Mouse (Mus musculus): ENCODE results near the gene Cluap1. TPM values are rescaled to one million over a fixed set of nuclear protein-coding genes. Genes with fewer than 3 reads are reported as not detected.
"Not testable (repeated sequence)": the region's sequence is repeated elsewhere in the genome, so short reads cannot be mapped to it uniquely, and the experiment has no call there.

Cluap1 gene
- total and polyA plus RNA-seq, 2 experiments from 2014 or later: 5.6 to 16.2 TPM

DNA sequence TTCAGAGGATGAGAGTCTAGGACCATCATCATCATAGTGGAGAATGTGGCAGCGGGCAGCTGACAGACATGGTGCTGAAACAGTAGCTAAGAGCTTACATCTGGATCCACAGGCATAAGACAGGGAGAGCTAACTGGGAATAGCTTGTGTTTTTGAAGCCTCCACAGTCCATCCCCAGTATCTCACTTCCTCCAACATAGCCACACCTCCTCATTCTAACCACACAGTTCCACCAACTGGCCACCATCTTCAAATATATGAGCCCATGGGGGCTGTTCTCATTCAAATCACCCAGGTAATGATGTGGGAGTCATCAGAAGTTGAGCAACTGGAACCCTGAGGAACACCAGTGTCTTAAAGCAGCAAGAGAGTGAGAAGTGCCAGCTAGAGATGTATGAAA, 42.5 kb downstream of the Cluap1 start:
- no peak overlapping the region for H3K4me2 ChIP-seq (ENCODE audit: low read depth, low read length)
- H3K9me3 ChIP-seq (replicated peaks; ENCODE audit: control insufficient read depth, low read length): no peaks in the 10 kb centered on the region
- ATAC-seq (ENCODE audit: insufficient read depth, low read depth): no peak
- DNase-seq (ENCODE audit: low spot score): no peak
- no peaks in the 10 kb centered on the region for H3K27me3 ChIP-seq (ENCODE audit: control insufficient read depth, insufficient read depth, low read length)
- H3K36me3 ChIP-seq (replicated peaks; ENCODE audit: control insufficient read depth, insufficient read depth, low read length): no peaks in the 10 kb centered on the region
- no peak overlapping the region for H3K4me3 ChIP-seq (ENCODE audit: low read depth, low read length)
- H3K27ac ChIP-seq (ENCODE audit: low read depth): no peak overlapping the region
- no peak for TF ChIP-seq EP300 (IDR thresholded peaks at IDR 0.05; ENCODE audit: low read depth)
- no peak for TF ChIP-seq CTCF (IDR thresholded peaks at IDR 0.05; ENCODE audit: low read depth)
- WGBS: 73% methylated on average over 1 of the region's 1 CpGs
- H3K4me1 ChIP-seq (ENCODE audit: control insufficient read depth, insufficient read depth): no peaks in the 10 kb centered on the region
- no peak overlapping the region for H3K9ac ChIP-seq (replicated peaks; ENCODE audit: low read depth, low read length)

DNA sequence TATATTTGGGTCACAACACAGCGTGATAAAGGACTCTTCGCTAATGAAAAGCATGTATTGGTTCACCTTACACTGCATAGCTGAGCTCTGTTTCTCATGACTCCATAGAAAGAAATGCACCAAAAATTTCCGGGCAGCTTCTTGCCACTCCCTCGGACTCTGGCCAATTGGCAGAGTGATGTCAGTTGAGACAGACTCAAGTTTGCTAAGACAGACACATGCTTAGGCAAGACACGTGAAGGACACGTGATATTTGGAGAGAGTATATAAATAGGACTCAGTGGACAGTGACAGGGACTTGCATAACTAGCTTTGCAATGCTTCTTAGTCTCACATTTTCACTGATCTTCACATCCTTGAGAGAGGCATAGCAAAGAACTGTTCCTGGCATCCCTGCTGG, 47.8 kb downstream of the Cluap1 start:
- H3K4me3 ChIP-seq (ENCODE audit: low read depth, low read length): no peak overlapping the region
- H3K36me3 ChIP-seq (replicated peaks; ENCODE audit: control insufficient read depth, insufficient read depth, low read length): no peaks in the 10 kb centered on the region
- DNase-seq (ENCODE audit: low spot score): no peak
- H3K9ac ChIP-seq (replicated peaks; ENCODE audit: low read depth, low read length): no peak overlapping the region
- ATAC-seq (ENCODE audit: insufficient read depth, low read depth): no peak
- 56% methylated on average over 6 of the region's 6 CpGs for WGBS
- TF ChIP-seq CTCF (IDR thresholded peaks at IDR 0.05; ENCODE audit: low read depth): no peak
- no peak for TF ChIP-seq EP300 (IDR thresholded peaks at IDR 0.05; ENCODE audit: low read depth)
- H3K9me3 ChIP-seq (replicated peaks; ENCODE audit: control insufficient read depth, low read length): no peaks in the 10 kb centered on the region
- no peak overlapping the region for H3K4me2 ChIP-seq (ENCODE audit: low read depth, low read length)
- no peaks in the 10 kb centered on the region for H3K27me3 ChIP-seq (ENCODE audit: control insufficient read depth, insufficient read depth, low read length)
- H3K27ac ChIP-seq (ENCODE audit: low read depth): no peak overlapping the region
- H3K4me1 ChIP-seq (ENCODE audit: control insufficient read depth, insufficient read depth): peaks cover 8% of the 10 kb centered on the region; the same call in 1 of the 2 replicates

DNA sequence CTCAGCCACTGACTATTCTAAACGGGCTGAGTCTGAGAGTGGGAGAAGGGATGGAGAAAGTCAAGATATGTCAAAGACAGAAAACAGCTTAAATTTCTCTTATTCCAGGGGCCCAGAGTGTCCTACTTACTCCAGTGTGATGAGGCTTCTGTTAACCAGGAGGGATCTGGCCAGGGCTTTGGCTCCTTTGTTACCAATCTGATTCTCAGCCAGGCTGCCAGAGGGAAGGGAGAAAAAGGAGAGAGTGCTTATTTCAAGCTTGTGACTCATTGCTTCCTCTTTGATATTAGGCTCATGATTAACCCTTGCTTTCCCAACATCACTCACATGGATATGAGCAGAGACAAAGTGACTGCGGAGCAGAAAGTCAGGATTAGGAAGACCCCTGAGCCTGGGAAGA, 50.7 kb downstream of the Cluap1 start:
- no peak overlapping the region for H3K4me2 ChIP-seq (ENCODE audit: low read depth, low read length)
- whole genome bisulfite sequencing: 30% methylated on average over 2 of the region's 2 CpGs
- TF ChIP-seq CTCF (IDR thresholded peaks at IDR 0.05; ENCODE audit: low read depth): no peak
- TF ChIP-seq EP300 (IDR thresholded peaks at IDR 0.05; ENCODE audit: low read depth): no peak
- no peaks in the 10 kb centered on the region for H3K9me3 ChIP-seq (replicated peaks; ENCODE audit: control insufficient read depth, low read length)
- no peak overlapping the region for H3K9ac ChIP-seq (replicated peaks; ENCODE audit: low read depth, low read length)
- DNase-seq (ENCODE audit: low spot score): peak; percentile 65
- peaks cover 8% of the 10 kb centered on the region; the same call in 1 of the 2 replicates for H3K4me1 ChIP-seq (ENCODE audit: control insufficient read depth, insufficient read depth)
- H3K27ac ChIP-seq (ENCODE audit: low read depth): no peak overlapping the region
- no peak overlapping the region for H3K4me3 ChIP-seq (ENCODE audit: low read depth, low read length)
- no peaks in the 10 kb centered on the region for H3K36me3 ChIP-seq (replicated peaks; ENCODE audit: control insufficient read depth, insufficient read depth, low read length)
- ATAC-seq (ENCODE audit: insufficient read depth, low read depth): peak; percentile 20; the same call in 1 of the 2 replicates
- no peaks in the 10 kb centered on the region for H3K27me3 ChIP-seq (ENCODE audit: control insufficient read depth, insufficient read depth, low read length)

DNA sequence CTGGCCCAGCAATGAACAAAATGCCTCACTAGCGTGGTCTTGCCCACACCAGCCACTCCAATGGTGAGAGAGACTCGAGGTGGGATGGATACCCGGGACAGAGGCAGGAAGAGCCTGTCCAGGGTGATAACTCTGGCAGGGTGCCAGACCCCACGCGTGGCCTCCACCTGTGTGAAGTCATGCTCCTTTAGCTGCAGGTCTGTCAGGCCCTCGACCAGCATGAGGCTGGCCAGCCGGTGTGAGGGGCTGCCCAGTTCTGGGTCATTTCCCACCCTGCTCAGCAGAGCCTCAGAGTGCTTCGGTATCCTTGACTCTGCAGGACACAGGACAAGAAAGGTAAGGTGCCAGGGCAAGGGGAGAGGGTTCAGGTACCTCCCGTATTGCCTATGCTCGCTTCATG, 56.4 kb downstream of the Cluap1 start:
- TF ChIP-seq EP300 (IDR thresholded peaks at IDR 0.05; ENCODE audit: low read depth): no peak
- no peak for TF ChIP-seq CTCF (IDR thresholded peaks at IDR 0.05; ENCODE audit: low read depth)
- no peak for ATAC-seq (ENCODE audit: insufficient read depth, low read depth)
- Histone ChIP-seq H3K9ac (replicated peaks; ENCODE audit: low read depth, low read length) (no peak overlapping the region), H3K4me1 (ENCODE audit: control insufficient read depth, insufficient read depth) (no peaks in the 10 kb centered on the region), H3K9me3 (replicated peaks; ENCODE audit: control insufficient read depth, low read length) (no peaks in the 10 kb centered on the region), H3K4me3 (ENCODE audit: low read depth, low read length) (no peak overlapping the region), H3K36me3 (replicated peaks; ENCODE audit: control insufficient read depth, insufficient read depth, low read length) (no peaks in the 10 kb centered on the region), H3K4me2 (ENCODE audit: low read depth, low read length) (no peak overlapping the region), H3K27ac (ENCODE audit: low read depth) (no peak overlapping the region), H3K27me3 (ENCODE audit: control insufficient read depth, insufficient read depth, low read length) (no peaks in the 10 kb centered on the region)
- DNase-seq (ENCODE audit: low spot score): no peak
- WGBS: 61% methylated on average over 10 of the region's 10 CpGs

DNA sequence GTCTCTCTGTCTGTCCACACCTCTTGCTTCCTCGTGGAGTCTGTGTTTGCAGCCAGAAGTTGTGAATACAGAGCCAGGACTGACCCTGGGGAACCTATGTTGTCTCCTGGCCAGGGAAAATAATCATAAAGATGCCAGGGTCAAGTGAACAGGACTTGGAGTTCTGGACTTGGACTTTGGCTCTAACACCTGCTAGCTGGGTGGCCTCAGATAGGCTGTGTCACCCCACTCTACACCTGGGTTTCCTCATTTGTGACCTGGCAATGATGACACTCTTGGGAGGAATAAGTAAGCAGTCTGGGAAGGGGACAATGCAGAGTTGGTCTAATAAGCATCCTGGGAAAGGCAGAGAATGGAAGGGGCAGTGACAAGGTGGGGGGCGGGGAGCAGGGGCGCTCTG, 56.9 kb downstream of the Cluap1 start:
- no peaks in the 10 kb centered on the region for H3K9me3 ChIP-seq (replicated peaks; ENCODE audit: control insufficient read depth, low read length)
- WGBS: 66% methylated on average over 3 of the region's 3 CpGs
- TF ChIP-seq CTCF (IDR thresholded peaks at IDR 0.05; ENCODE audit: low read depth) (no peak), EP300 (IDR thresholded peaks at IDR 0.05; ENCODE audit: low read depth) (no peak)

DNA sequence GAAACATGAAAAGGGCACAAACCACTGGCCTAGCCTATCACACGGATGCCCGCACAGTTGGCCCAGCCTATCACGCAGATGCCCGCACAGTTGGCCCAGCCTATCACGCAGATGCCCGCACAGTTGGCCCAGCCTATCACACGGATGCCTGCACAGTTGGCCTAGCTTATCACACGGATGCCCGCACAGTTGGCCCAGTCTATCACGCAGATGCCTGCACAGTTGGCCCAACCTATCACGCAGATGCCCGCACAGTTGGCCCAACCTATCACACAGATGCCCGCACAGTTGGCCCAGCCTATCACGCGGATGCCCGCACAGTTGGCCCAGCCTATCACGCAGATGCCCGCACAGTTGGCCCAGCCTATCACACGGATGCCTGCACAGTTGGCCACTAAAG, 65.9 kb downstream of the Cluap1 start:
- peaks cover 10% of the 10 kb centered on the region for H3K4me1 ChIP-seq (ENCODE audit: control insufficient read depth, insufficient read depth)
- H3K4me3 ChIP-seq (ENCODE audit: low read depth, low read length); H3K9ac ChIP-seq (replicated peaks; ENCODE audit: low read depth, low read length); DNase-seq (ENCODE audit: low spot score); ATAC-seq (ENCODE audit: insufficient read depth, low read depth); H3K27ac ChIP-seq (ENCODE audit: low read depth); H3K4me2 ChIP-seq (ENCODE audit: low read depth, low read length); H3K36me3 ChIP-seq (replicated peaks; ENCODE audit: control insufficient read depth, insufficient read depth, low read length); H3K9me3 ChIP-seq (replicated peaks; ENCODE audit: control insufficient read depth, low read length); H3K27me3 ChIP-seq (ENCODE audit: control insufficient read depth, insufficient read depth, low read length): not testable (repeated sequence)
- 93% methylated on average over 19 of the region's 19 CpGs for WGBS

More for the DNA sequence above, 56.9 kb downstream of the Cluap1 start:
- no peak for ATAC-seq (ENCODE audit: insufficient read depth, low read depth)
- Histone ChIP-seq H3K4me2 (ENCODE audit: low read depth, low read length) (no peak overlapping the region), H3K36me3 (replicated peaks; ENCODE audit: control insufficient read depth, insufficient read depth, low read length) (no peaks in the 10 kb centered on the region), H3K27me3 (ENCODE audit: control insufficient read depth, insufficient read depth, low read length) (no peaks in the 10 kb centered on the region), H3K4me1 (ENCODE audit: control insufficient read depth, insufficient read depth) (no peaks in the 10 kb centered on the region), H3K4me3 (ENCODE audit: low read depth, low read length) (no peak overlapping the region), H3K27ac (ENCODE audit: low read depth) (no peak overlapping the region), H3K9ac (replicated peaks; ENCODE audit: low read depth, low read length) (no peak overlapping the region)
- DNase-seq (ENCODE audit: low spot score): no peak
